Mouse (Mus musculus) liver, adult 2 months (tissue): Measurements from ENCODE around the gene Ctdsp2.

Source experiments
- CTCF ChIP-seq: fragments of 200-500 bp; IDR thresholded peaks from 2 replicates; pipeline ENCODE4 v1.5.1; 2011; ENCODE audit warnings: low read depth, low read length, control low read depth
- POLR2A ChIP-seq: fragments of 200-500 bp; IDR thresholded peaks from 2 replicates; pipeline ENCODE4 v1.6.1; 2011; ENCODE audit warnings: low read length, control low read depth; ENCODE audit not compliant: insufficient read depth; ENCODE audit errors: extremely low read depth

DNA sequence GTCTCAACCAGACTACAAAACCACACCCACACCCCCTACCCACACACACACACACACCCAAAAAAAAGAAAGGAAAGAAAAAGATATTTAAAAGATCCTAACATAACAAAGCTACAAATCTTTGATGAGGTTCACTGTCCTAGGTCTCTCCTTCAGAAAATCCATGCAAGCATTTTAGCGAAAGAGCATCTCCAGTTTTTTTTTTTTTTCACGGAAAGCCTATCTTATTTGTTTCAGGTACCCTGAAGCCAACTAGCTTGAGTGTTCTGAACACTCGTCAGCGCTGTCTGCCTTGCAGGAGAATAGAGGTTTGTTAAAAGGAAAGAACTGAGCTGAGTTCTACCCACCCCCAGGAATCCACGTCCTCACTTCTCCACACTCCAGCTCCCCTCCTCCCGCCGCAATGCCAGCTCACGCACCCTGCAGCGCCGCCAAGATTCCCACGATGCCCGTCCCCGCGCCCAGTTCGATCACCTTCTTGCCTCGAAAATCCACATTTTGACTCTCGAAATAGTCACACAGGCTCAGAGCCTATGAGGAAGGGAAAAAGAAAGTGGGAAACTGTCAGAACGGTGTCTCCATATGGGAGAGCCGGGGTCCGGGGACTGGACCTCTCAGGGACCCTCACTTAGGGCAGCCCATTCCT lies 62.2 kb downstream of the Ctdsp2 start:
- no peak for TF ChIP-seq CTCF
- no peak for TF ChIP-seq POLR2A
